Mouse (Mus musculus) retina, adult 2 months (tissue): Measurements from ENCODE around the gene Med11.
"Not testable (repeated sequence)": the region's sequence is repeated elsewhere in the genome, so short reads cannot be mapped to it uniquely, and the experiment has no call there.

Experiments
- DNase-seq: peaks from one replicate; pipeline ENCODE4 v3.0.0-alpha.2; 2012; ENCODE audit warnings: low read depth, low spot score

Gene Med11

DNA sequence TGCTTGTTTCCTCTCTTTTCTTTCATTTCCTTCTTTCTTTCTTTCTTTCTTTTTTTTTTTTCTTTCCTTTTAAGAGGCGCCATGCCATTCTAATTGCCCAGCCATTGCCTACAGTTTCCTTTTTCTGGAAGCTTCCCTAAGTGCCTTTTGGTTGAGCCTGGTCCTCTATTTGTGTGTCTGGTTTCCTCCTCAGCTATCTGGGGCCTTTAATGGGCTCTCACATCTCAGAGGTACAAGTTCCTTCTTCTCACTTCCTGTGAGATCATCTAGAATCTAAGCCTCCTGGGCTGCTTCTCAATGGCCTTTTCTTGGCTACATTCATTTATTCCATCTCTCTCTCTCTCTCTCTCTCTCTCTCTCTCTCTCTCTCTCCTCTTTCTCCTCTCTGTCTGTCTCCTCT, 4.3 kb upstream of the Med11 start:
- no peak for DNase-seq

GRCm38 (mm10) chr11:70450926-70451325, 793 bp upstream of the Med11 start:
- no peak for DNase-seq

GRCm38 (mm10) chr11:70453261-70454044, 1.7 kb downstream of the Med11 start:
- no peak for DNase-seq

DNA sequence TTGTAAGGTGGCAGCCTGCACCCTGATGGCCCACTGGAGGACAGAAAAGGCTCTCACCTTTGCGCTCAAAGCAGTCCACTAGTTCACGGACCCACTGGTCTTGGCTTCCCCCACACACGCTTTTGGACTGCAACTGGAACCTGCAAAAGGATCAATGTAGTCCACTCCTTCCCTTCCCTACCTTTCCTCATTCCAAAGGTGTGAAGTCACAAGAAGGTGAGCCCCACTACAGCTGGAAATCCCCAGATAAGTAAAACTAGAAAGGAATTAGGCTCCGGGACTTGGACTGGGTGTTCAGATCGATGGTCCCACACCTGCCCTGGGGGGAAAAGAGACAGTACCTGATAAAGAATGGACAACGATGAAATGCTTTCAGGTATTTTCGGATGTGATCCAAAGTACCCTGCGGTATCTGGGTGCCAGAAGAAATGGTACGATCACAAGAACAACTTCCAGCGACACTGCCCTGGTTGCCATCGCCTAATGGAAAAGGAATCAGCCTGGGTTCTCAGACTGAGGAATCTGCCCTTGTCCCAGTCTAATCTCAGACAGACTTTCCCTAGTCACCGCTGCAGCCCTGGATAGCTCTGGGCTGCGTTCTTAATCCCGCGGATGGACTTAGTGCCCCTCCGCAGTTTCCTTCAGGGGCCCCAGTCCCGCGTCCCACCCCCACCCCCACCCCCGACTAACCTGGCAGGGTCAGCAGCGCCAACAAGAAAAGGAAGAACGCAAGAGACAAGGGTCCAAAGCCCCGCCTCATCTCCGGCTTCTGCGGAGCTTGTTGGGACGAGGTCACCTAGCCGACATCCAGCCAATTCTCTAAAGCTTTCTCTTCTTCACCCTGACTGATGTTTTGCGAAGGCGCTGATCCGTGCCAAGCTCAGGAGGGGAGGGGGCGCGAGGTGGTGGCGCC, 7.2 kb downstream of the Med11 start, which contains the start of gene Zmynd15:
TSS of gene Zmynd15 (plus strand) at position 746 of the 913 bp plus-strand sequence.
- DNase-seq = no peak

DNA sequence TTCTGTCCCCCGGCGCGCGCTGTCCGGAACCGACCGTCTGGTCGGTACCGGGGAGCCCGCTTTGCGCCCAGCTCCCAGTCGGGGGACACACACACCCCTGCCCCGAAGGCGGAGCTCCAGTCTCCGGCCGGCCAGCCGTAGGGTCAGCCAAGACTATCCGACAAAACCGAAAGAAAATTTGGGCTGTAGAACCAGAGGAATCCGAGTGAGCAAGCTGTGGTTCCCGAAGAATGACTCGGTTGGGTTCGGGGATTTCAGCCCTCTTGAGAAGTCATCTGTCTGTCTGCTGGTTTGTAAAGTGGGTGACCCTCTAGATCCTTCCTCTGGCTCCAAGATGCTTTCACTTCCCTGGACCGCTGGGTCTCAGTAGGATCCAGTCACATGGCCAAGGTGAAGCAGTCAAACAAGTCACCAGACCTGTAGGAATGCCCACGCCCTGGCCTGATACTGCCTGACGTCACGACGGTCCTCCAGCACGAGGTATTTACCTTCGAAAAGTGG, 7.9 kb downstream of the Med11 start, which contains the start of gene Cxcl16:
TSS of gene Cxcl16 (minus strand) at position 384 of the 501 bp plus-strand sequence.
- DNase-seq = no peak

- DNase-seq = no peak
Observed at GRCm38 (mm10) chr11:70463970-70464369, 12.3 kb downstream of the Med11 start.

DNA sequence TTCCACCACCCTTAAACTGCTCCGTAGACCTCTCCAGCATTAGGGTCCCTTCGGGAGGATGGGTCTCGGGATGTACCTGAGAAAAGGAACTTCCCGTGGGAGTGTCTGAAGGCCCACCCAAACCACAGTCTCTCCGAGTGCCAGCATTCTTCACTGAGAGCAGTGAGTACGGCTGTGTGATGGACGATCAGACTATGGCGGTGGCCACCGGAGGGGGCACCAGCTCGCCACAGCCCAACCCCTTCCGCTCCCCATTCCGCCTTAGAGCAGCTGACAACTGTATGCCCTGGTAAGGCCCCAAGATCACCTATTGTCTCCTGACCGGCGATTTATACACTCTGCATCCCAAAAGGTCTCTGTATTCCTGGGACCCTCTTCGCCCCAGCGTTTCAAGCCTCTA, 13.5 kb downstream of the Med11 start:
- no peak for DNase-seq

DNA sequence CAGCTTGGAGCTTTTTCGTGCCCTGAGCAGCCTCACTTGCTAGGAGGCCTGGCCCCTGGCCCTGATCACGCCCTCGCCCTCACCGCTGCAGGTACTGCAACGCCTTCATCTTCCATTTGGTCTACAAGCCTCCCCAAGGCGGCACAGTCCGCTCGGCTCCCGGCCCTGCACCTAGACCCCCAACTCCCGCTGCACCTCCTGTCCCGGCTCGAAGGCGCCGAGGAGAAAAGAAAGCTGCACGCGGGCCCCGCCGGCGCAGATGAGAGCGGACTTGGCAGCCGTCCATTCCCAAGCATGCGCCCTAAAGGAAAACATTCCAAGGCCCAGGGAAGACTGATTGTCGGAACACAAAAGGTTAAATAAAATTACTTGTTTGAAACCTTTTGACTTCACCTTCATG, 14.1 kb downstream of the Med11 start:
- no peak for DNase-seq

- DNase-seq = no peak
Observed at GRCm38 (mm10) chr11:70467902-70468619, 16.3 kb downstream of the Med11 start.

GRCm38 (mm10) chr11:70469764-70470163, 18.0 kb downstream of the Med11 start:
- no peak for DNase-seq

DNA sequence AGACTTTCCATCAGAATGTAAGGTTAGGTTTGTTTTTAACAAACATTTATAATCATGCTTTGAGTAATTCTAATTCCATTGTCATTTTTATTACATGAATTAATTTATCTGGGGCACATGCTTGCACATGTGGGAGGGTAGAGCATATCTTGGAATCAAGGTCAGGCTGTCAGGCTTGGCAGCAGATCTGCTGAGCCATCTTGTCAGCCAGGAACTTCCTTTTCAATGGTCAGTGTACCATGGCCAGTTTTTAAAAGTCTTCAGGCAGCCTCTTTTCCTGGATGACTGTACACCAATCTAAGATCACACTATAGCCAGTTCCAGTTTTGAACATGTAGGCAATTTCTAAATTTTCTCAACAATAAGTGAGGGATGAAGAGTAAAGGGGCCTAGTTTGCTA, 21.0 kb downstream of the Med11 start:
- no peak for DNase-seq

- not testable (repeated sequence) for DNase-seq
Observed at GRCm38 (mm10) chr11:70473291-70473690, 21.6 kb downstream of the Med11 start.

DNA sequence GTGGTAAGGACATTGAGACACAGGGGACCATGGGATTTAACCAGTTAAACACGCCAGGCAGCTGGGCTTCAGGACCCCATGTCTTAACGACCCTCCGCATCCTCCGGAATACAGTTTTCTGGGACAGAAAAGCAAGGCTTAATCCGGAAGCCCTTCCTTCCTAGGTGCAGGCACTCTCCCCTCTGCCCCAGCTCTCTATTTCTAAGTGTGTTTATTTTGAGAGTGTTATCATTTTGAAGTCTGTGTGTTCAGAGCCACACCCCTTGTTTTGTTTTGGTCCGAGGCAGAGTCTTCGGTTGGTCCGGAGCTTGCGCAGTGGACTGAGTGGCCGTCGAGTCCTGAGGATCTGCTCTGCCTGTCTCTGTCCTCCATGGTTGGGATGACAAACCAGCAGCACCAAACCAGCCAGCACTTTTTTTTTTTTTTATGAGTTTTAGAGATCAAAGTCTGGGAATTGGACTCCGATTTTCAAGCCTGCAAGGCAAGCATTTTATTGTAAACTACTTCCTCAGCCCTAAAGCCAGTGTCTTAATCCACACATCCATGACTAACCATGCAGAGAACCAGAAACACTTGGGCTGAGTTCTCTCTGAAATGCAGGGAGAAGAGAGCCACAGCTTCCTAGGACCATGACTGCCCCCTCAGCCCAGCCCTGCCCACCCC, 23.3 kb downstream of the Med11 start:
- DNase-seq = no peak

DNA sequence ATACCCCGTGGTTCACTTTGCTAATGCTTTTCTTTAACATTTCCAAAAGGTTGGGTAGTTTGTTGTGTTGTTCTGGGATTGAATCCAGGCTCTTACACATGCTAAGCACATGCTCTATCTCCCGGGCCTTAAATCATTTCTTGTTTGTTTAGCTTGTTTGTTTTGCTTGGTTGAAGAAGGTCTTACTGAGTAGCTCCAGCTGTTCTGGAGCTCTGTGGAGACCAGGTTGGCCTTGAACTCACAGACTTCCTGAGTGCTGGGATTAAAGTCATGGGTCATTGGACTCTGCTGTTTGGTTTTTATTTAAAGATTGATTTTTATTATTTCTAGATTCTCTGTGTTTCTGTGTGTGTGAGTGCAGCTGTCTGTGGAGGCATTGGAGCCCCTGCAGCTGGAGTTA, 33.8 kb downstream of the Med11 start:
- no peak for DNase-seq

- no peak for DNase-seq
Observed at GRCm38 (mm10) chr11:70487816-70488215, 36.1 kb downstream of the Med11 start.

DNA sequence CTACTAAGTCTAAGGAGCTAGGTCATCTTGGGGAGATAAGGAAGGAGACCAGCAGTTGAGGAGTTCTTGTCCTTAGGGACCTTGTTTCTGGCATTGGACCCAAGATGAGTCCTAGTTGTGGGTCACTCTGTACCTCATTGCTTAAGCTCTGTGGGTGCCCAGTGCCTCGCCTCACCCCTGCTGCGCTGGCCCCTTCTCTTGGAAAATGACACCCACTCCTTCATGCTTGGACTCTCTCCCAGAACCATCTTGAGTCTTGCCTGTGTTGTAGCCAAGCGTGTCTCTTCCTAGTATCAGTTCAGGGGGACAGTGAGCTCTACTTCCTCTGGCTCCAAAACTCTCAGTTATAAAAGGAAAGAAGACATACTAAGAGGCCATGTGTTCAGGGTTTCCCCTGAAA, 37.4 kb downstream of the Med11 start:
- no peak for DNase-seq

GRCm38 (mm10) chr11:70489684-70490083, 38.0 kb downstream of the Med11 start:
- no peak for DNase-seq

DNA sequence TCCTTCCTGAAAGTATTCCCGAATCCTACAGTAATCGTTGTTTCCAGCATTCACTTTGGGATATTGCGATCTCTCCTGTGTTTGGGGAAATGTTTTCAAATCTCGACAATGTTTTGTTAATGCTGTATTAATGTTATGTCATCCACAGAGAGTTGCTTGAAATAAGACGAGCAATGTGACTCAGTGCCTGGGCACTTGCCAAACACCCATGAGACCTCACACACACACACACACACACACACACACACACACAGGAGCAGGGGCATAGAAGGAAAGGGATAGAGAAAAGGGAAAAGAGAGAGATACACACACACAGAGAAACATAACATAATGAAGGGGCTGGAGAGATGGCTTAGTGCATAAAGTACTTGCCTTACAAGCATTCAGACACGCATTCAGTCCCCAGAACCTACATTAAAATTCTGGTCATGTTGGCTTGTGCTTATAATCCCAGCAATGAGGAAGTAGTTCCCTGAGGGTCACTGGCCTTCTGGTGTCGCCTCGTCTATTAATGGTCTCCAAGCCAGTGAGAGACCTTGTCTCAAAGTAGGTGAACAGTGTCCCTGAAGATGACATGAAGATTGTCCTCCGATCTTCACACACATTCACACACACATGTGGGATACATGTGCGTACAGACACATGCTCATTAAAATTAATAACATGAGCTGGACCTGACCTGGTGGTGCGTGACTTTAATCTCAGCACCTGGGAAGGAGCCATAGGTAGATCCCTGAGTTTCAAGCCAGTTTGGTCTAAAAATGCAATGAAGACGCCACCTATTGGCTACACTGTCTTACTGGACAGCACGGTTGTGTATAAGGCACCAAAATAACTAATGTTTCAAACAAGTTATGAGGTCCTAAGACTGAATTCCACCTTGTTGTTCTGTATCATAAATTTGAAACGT, 48.1 kb downstream of the Med11 start:
- DNase-seq = no peak

GRCm38 (mm10) chr11:70500476-70500812, 48.7 kb downstream of the Med11 start:
- no peak for DNase-seq

DNA sequence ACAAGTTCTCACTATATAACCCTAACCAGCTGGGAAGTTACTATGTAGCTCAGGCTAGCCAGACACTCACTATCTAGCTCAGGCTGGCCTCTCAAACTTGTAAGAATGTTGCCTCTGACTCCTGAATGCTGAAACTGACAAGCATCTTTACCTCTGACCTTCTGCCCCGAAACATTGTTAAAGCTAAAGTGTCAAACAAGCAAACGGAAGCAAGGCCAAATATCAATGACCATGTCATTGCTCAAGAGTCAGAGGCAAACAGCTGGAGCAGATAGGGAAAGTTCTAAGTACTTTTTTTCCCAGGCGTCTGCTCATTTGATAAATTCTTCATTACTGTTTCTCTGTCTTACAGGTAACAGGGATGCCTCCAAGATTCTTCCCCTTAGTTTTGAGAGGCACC, 50.3 kb downstream of the Med11 start:
- DNase-seq = no peak
